Mouse (Mus musculus) testis, adult 2 months (tissue): ENCODE data around the gene Bsg.

Source experiments
- CTCF ChIP-seq: fragments of 200-500 bp; IDR thresholded peaks from 2 replicates; pipeline ENCODE4 v1.5.1; 2012; ENCODE audit warnings: low read depth, mild to moderate bottlenecking, inconsistent platforms, low read length, moderate library complexity; ENCODE audit not compliant: control insufficient read depth, insufficient read depth, insufficient replicate concordance
- POLR2A ChIP-seq: fragments of 200-500 bp; IDR thresholded peaks from 2 replicates; pipeline ENCODE4 v1.6.1; 2012; ENCODE audit warnings: low read depth, mild to moderate bottlenecking, inconsistent platforms, low read length, moderate library complexity; ENCODE audit not compliant: control insufficient read depth

- no peak for TF ChIP-seq POLR2A
- no peak for TF ChIP-seq CTCF
Measured at GRCm38 (mm10) chr10:79654946-79655395, 49.3 kb upstream of the Bsg start.
